Mouse (Mus musculus) neural tube, embryonic 10.5 days (tissue): Measurements from ENCODE around the gene Rbpms2.

Experiments used
- DNase-seq: peaks from one replicate; pipeline ENCODE4 v3.0.0-alpha.2; 2017; ENCODE audit warnings: low spot score; ENCODE audit errors: extremely low spot score

The Rbpms2 gene

DNA sequence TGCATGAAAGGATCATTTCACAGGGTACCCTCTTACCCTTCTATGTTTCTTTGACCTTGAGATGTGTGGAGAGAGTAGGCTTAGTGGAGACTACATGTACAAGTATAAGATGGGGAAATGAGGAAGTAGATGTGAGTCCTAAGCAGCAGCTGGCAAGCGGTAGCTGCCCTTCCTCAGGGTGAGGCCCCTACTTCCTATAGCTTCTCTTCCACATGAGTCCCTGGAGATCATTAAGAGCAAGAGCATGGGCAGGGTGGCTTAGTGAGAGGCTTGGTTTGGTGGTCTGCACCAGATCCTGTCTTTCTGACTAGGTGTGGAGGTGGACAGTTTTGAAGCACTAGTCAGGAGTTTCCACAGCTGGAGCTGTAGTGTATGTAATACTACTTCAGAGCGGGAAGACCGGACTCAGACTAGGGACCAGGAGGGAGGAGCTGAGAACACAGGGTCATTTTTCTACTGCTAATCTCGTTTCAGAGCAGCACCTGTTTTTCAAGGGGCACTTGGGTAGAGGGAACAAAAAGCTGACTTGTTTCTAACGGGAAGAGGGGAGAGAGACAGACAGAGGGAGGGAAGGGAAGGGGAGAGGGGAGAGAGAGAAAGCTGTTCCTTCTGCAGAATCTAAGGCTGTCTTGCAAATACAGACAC lies 63.6 kb downstream of the Rbpms2 start:
- no peak for DNase-seq

DNA sequence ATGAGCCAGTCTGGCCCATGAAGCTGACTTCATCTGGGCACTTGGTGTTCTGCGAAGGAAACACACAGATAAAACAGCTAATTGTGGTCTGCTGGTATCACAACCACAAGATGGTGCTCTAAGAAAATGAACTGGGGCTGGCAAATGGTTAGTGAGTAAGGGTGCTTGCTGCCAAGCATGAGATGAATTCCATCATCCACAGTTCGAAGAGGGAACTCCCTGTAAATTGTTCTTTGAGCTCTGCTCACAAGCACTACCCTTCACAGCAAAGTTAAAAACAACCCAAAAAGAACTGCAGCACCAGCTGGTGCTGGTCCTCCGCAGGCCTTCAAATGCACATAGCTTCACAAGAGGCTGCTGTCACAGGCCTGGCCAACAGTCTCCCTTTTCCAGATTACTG lies 66.2 kb downstream of the Rbpms2 start:
- DNase-seq, result no peak

DNA sequence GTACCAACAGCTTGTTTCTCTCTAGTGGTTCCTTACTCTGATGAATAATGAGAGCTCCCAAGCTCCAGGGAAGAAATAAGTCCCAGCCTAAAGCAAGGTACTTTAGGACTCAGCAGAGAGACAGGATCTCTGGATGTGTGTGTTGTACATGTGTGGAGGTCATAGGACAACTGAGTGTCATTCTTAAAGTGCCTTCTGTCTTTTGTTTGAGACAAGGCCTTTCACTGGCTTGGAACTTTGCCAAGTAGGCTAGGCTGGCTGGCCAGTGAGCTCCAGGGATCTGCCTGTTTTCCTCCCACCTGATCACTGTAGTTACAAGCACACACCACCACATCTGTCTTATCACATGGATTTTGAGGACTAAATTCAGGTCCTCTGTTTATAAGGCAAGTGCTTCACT lies 66.9 kb downstream of the Rbpms2 start:
- DNase-seq, result no peak

GRCm38 (mm10) chr9:65697356-65697755 lies 67.9 kb downstream of the Rbpms2 start:
- no peak for DNase-seq

GRCm38 (mm10) chr9:65697992-65698391 lies 68.5 kb downstream of the Rbpms2 start:
- no peak for DNase-seq

GRCm38 (mm10) chr9:65700504-65700903 lies 71.1 kb downstream of the Rbpms2 start:
- DNase-seq, result no peak

- DNase-seq, result no peak
Observed at GRCm38 (mm10) chr9:65702286-65702685, 72.8 kb downstream of the Rbpms2 start.

- no peak for DNase-seq
Observed at GRCm38 (mm10) chr9:65703241-65703640, 73.8 kb downstream of the Rbpms2 start.

DNA sequence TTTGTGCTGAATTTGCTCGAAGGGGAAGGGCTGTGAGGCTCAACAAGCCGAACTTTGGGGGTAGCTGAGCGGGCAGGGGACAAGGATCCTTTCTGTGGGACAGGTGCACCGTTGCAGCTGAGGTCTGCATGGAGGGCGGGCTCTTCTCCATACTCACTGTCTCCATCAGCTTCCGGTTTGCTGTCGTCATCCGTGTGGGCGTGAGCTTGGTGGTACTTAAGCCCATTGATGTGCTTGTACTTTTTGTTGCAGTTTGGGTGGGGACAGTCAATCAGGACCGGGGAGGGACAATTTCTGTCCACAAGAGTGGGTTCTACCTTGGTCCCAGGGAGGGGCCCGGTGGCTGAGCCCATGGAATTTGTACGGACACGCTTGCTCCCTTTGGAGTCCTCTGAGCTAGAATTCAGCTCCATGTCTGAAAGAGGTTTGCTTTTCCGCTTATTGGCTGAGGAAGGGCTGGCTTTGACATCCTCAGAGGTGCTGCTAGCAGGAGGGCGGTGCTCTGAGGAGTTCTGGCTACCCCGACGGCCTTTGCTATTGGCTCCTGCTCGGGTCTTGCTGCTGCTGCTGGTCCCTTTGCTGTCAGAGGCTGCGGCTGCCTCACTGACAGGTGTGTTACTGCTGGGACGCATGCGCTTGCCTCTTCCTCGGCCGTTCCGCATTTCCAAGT lies 74.6 kb downstream of the Rbpms2 start:
- no peak for DNase-seq
